Mouse (Mus musculus) CD4-positive, CD25-positive, alpha-beta regulatory T cell (primary cell): ENCODE data around the gene Prpf40a. TPM values are rescaled to one million over a fixed set of nuclear protein-coding genes. Genes with fewer than 3 reads are reported as not detected.

Source experiments
- polyA plus RNA-seq: library from polyadenylated mRNA; unstranded; fragments of 100-300 nt; shearing (Covaris generic); gene quantifications from one replicate; pipeline ENCODE4 v1.2.1, GENCODE M21; 2017

Gene Prpf40a
- 137 TPM for polyA plus RNA-seq

DNA sequence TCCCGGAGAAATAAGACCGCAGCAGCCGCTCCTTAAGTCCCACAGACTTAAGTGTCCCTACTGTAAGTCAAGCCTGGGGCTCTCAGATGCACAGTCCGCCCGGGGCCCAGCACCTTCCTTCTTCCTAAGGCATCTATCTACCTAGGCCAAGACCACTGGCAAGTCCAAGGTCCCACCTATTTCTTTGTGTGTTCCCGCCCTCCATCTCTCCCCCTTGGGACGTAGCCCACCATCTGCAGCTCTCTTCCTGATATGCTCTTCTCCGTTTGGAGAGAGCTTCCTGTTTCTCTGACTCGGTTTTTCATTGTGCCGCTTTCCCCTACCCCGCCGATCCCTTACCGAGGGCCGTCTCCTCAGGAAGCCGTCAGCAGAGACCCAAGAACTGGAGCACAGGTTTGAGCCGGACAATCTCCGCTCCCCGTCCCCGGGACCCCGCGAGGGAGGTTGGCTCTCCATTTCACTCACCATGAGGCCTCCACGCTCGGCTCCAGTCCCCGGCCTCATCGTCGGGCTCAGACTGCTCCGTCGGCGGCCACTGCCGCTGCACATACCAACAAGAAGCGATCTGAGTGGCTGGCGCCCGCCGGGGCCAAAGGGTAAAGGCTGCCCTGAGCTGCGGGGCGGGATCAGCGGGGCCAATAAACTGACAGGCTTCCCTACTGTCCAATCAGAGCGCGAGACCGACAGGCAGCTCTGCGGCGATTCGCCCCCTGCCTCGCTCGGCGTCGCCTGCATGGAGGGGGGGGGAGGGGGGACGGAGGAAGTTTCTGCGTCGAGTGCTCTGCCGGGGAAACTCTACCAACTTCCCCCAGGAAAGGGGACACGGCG lies at the start of gene Prpf40a:
Gene Prpf40a, minus strand, starts transcription at position 601 of the 828 bp plus-strand sequence.

DNA sequence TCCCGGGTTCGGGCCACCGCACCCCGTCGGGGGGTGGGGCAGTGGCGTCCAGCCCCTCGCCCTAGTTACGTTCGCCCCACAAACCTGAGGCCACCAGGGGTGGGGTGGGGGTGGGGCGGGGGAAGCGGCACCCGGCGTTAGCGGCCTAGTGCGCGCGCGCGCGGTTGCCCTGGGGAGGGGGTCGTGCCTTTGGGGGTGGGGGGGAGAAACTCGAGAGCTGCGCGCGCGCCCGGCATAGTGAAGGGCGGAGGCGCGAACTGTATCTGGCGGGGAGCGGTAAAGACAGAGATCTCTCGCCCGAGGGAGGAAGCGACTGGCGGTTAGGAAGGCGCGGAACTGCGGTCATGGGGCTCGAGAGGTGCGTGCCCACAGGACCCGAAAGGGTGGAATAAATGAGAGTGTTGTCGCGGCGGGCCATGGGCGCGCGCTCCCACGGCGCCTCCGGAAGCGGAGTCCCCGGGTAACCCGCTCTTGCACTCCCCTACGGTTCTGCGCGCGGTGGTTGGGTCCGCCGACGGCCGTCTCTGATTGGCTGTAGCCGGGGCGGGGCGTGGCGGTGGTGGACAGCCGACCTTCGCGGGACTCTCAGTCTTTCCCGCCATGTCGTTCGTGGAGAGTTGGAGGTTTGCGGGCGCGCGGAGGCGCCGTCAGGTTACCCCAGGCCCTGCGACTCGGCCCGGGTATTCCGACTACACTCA lies 588 bp upstream of the Prpf40a start, which contains the start of gene Arl6ip6:
Gene Arl6ip6, plus strand, starts transcription at position 204 of the 698 bp plus-strand sequence.

Other genes with a start within 250 kb of the Prpf40a start
- gene Arl6ip6, start 442 bp upstream of the Prpf40a start, polyA plus RNA-seq: 24.3 TPM